Comparison of ENCODE assay signal across 10 mouse cellular contexts in genomic region chr4:123155004-123155403, GRCm38 (mm10). TPM values are rescaled to one million over a fixed set of nuclear protein-coding genes. Genes with fewer than 3 reads are reported as not detected.
DNase-seq lines count a peak whose midpoint lies in the region; ATAC-seq and TF ChIP-seq lines count a peak whose summit lies in the region.
"Had no signal": no experiment of that assay in that cellular context is flagged by ENCODE, and none has a peak within 500 bp of the region (broad histone marks: within the 10 kb centered on the region; RNA-seq: fewer than 3 reads in every experiment).

No protein-coding gene starts in this region.

- H3K27me3 ChIP-seq in hindbrain, embryonic 11.5 days (ENCODE audit: control insufficient read depth, insufficient read depth, low read length) = no peaks in the 10 kb centered on the region
- H3K27me3 ChIP-seq in hindbrain, embryonic 12.5 days = peaks cover 2% of the 10 kb centered on the region; the same call in 1 of the 2 replicates
- H3K27me3 ChIP-seq in stomach, postnatal 0 days (ENCODE audit: control insufficient read depth, insufficient read depth, low read length) = no peaks in the 10 kb centered on the region
- H3K27me3 ChIP-seq: embryonic facial prominence, embryonic 15.5 days had no signal

- no peak overlapping the region for H3K4me3 ChIP-seq in hindbrain, embryonic 11.5 days (ENCODE audit: low read depth, low read length)
- H3K4me3 ChIP-seq in hindbrain, embryonic 12.5 days = no peak overlapping the region
- H3K4me3 ChIP-seq in stomach, postnatal 0 days (ENCODE audit: low read depth, low read length) = no peak overlapping the region
- H3K4me3 ChIP-seq: embryonic facial prominence, embryonic 15.5 days had no signal

- H3K9ac ChIP-seq in hindbrain, embryonic 11.5 days (ENCODE audit: low read depth, low read length) = no peak overlapping the region
- no peak overlapping the region for H3K9ac ChIP-seq in hindbrain, embryonic 12.5 days
- no peak overlapping the region for H3K9ac ChIP-seq in stomach, postnatal 0 days (ENCODE audit: low read length)
- H3K9ac ChIP-seq: embryonic facial prominence, embryonic 15.5 days had no signal

- peak; percentile 80 for TF ChIP-seq CTCF in stomach, postnatal 0 days (IDR thresholded peaks at IDR 0.05; ENCODE audit: low read depth)

- no peak for ATAC-seq in hindbrain, embryonic 11.5 days (ENCODE audit: low FRiP score)
- ATAC-seq in hindbrain, embryonic 12.5 days (ENCODE audit: low FRiP score) = no peak
- no peak for ATAC-seq in stomach, postnatal 0 days (ENCODE audit: low FRiP score, low TSS enrichment)

- H3K36me3 ChIP-seq in hindbrain, embryonic 11.5 days (ENCODE audit: control insufficient read depth, insufficient read depth, low read length) = no peaks in the 10 kb centered on the region
- no peaks in the 10 kb centered on the region for H3K36me3 ChIP-seq in hindbrain, embryonic 12.5 days
- H3K36me3 ChIP-seq in stomach, postnatal 0 days (ENCODE audit: control insufficient read depth, insufficient read depth, low read length) = no peaks in the 10 kb centered on the region
- H3K36me3 ChIP-seq: embryonic facial prominence, embryonic 15.5 days had no signal

- H3K4me1 ChIP-seq in hindbrain, embryonic 11.5 days (replicated peaks; ENCODE audit: control insufficient read depth, insufficient read depth, low read length) = no peaks in the 10 kb centered on the region
- H3K4me1 ChIP-seq in hindbrain, embryonic 12.5 days = no peaks in the 10 kb centered on the region
- no peaks in the 10 kb centered on the region for H3K4me1 ChIP-seq in stomach, postnatal 0 days (replicated peaks; ENCODE audit: control insufficient read depth, insufficient read depth)
- H3K4me1 ChIP-seq: embryonic facial prominence, embryonic 15.5 days had no signal

- no peak for TF ChIP-seq EP300 in stomach, postnatal 0 days (optimal IDR thresholded peaks at IDR 0.05)

- DNase-seq in hindbrain, embryonic 11.5 days (ENCODE audit: low spot score) = peak; percentile 62
- DNase-seq in urinary bladder, postnatal 14 days (ENCODE audit: low spot score) = peak; percentile 26
- no peak for DNase-seq in urinary bladder, postnatal 36 days (ENCODE audit: low spot score in 2 of 2)
- peak; percentile 24 for DNase-seq in cerebellum, adult 9-11 months
- peak; percentile 62 for DNase-seq in kidney, adult 9 months
- DNase-seq in stomach, postnatal 0 days (ENCODE audit: low spot score) = no peak
- DNase-seq in spleen, postnatal 14 days (ENCODE audit: low spot score in 2 of 2) = no peak

- WGBS in hindbrain, embryonic 11.5 days = 26% methylated on average over 4 of the region's 4 CpGs
- 35% methylated on average over 4 of the region's 4 CpGs for WGBS in hindbrain, embryonic 12.5 days
- 15% methylated on average over 4 of the region's 4 CpGs for WGBS in stomach, postnatal 0 days

- H3K9me3 ChIP-seq in hindbrain, embryonic 11.5 days (ENCODE audit: control insufficient read depth, low read length) = no peaks in the 10 kb centered on the region
- H3K9me3 ChIP-seq in hindbrain, embryonic 12.5 days (replicated peaks) = no peaks in the 10 kb centered on the region
- H3K9me3 ChIP-seq in stomach, postnatal 0 days (ENCODE audit: control insufficient read depth, low read length) = no peaks in the 10 kb centered on the region
- H3K9me3 ChIP-seq: embryonic facial prominence, embryonic 15.5 days had no signal

- no peak overlapping the region for H3K27ac ChIP-seq in hindbrain, embryonic 11.5 days (ENCODE audit: low read depth, low read length)
- H3K27ac ChIP-seq in hindbrain, embryonic 12.5 days = no peak overlapping the region
- no peak overlapping the region for H3K27ac ChIP-seq in stomach, postnatal 0 days (replicated peaks)
- H3K27ac ChIP-seq: embryonic facial prominence, embryonic 15.5 days had no signal

- H3K4me2 ChIP-seq in hindbrain, embryonic 11.5 days (replicated peaks; ENCODE audit: low read depth, low read length) = no peak overlapping the region
- H3K4me2 ChIP-seq in hindbrain, embryonic 12.5 days (replicated peaks) = no peak overlapping the region
- no peak overlapping the region for H3K4me2 ChIP-seq in stomach, postnatal 0 days (replicated peaks; ENCODE audit: low read depth)
- H3K4me2 ChIP-seq: embryonic facial prominence, embryonic 15.5 days had no signal

RNA-seq across cellular contexts. Expression of gene Ppie, which starts 15.3 kb away (rescaled TPM):
- 106 and 112 TPM in 2 replicates for polyA plus RNA-seq in hindbrain, embryonic 11.5 days (2014; fragmentation: Nextera tagmentation; extraction: Ambion mirVana)
- 80.3 and 83.2 TPM in 2 replicates for polyA plus RNA-seq in hindbrain, embryonic 12.5 days (2016; fragmentation: Nextera tagmentation; extraction: Ambion mirVana)
- 47.2 and 48.9 TPM in 2 replicates for polyA plus RNA-seq in stomach, postnatal 0 days (2015; fragmentation: Nextera tagmentation; extraction: Ambion mirVana)

RNA-seq across cellular contexts. Expression of gene Hpcal4, which starts 28.0 kb away (rescaled TPM):
- polyA plus RNA-seq in hindbrain, embryonic 11.5 days (2014; fragmentation: Nextera tagmentation; extraction: Ambion mirVana) = 1.1 and 1.5 TPM in 2 replicates
- 2.7 and 3.7 TPM in 2 replicates for polyA plus RNA-seq in hindbrain, embryonic 12.5 days (2016; fragmentation: Nextera tagmentation; extraction: Ambion mirVana)
- 1.8 and 3.0 TPM in 2 replicates for polyA plus RNA-seq in stomach, postnatal 0 days (2015; fragmentation: Nextera tagmentation; extraction: Ambion mirVana)
- polyA plus RNA-seq: liver, embryonic 16.5 days had no signal

RNA-seq across cellular contexts. Expression of gene Oxct2b, which starts 38.9 kb away (rescaled TPM):
- polyA plus RNA-seq in hindbrain, embryonic 11.5 days (2014; fragmentation: Nextera tagmentation; extraction: Ambion mirVana) = 0.13 and 0.28 TPM in 2 replicates
- polyA plus RNA-seq in hindbrain, embryonic 12.5 days (2016; fragmentation: Nextera tagmentation; extraction: Ambion mirVana) = 0.48 TPM in 1 of 2 replicates, not detected in the other
- not detected in 2 replicates for polyA plus RNA-seq in stomach, postnatal 0 days (2015; fragmentation: Nextera tagmentation; extraction: Ambion mirVana)

RNA-seq across cellular contexts. Expression of gene Nt5c1a, which starts 46.3 kb away (rescaled TPM):
- polyA plus RNA-seq in hindbrain, embryonic 11.5 days (2014; fragmentation: Nextera tagmentation; extraction: Ambion mirVana) = not detected in 2 replicates
- not detected in 2 replicates for polyA plus RNA-seq in hindbrain, embryonic 12.5 days (2016; fragmentation: Nextera tagmentation; extraction: Ambion mirVana)
- not detected in 2 replicates for polyA plus RNA-seq in stomach, postnatal 0 days (2015; fragmentation: Nextera tagmentation; extraction: Ambion mirVana)
- polyA plus RNA-seq: embryonic facial prominence, embryonic 15.5 days; liver, embryonic 16.5 days had no signal

RNA-seq across cellular contexts. Expression of gene Bmp8b, which starts 50.0 kb away (rescaled TPM):
- 0.20 TPM in 1 of 2 replicates, not detected in the other for polyA plus RNA-seq in hindbrain, embryonic 11.5 days (2014; fragmentation: Nextera tagmentation; extraction: Ambion mirVana)
- 0.33 and 0.44 TPM in 2 replicates for polyA plus RNA-seq in hindbrain, embryonic 12.5 days (2016; fragmentation: Nextera tagmentation; extraction: Ambion mirVana)
- polyA plus RNA-seq in stomach, postnatal 0 days (2015; fragmentation: Nextera tagmentation; extraction: Ambion mirVana) = 0.21 and 0.25 TPM in 2 replicates

Comparison
In these comparisons a context has a peak if more than half of its experiments do, and no peak if none do; other contexts are left out.
1. DNase-seq: peak in hindbrain, embryonic 11.5 days (single experiment), urinary bladder, postnatal 14 days (single experiment), cerebellum, adult 9-11 months (single experiment) and kidney, adult 9 months (single experiment); none in urinary bladder, postnatal 36 days (0 of 2), stomach, postnatal 0 days (single experiment) and spleen, postnatal 14 days (0 of 2).